Mouse (Mus musculus) Patski (cell line): Measurements from ENCODE around the gene Sh3bgr. TPM values are rescaled to one million over a fixed set of nuclear protein-coding genes. Genes with fewer than 3 reads are reported as not detected.

Experiments used
- ATAC-seq: fragments of 100-300 bp; one replicate; pipeline ENCODE4 v1.8.0; 2021
- CTCF ChIA-PET: fragments of 350-600 bp; sonication (Branson Sonifier 250); formaldehyde crosslinking; loops from one replicate; lab custom pipeline; 2022; ENCODE audit warnings: inconsistent platforms; lab: Charles Lee
- POLR2A ChIA-PET: fragments of 350-600 bp; sonication (Branson Sonifier 250); formaldehyde crosslinking; loops from one replicate; lab custom pipeline; 2022; ENCODE audit warnings: antibody characterized with exemption, inconsistent platforms; lab: Charles Lee
- DNase-seq: peaks from one replicate; pipeline ENCODE4 v3.0.0-alpha.2; 2011; ENCODE audit warnings: low read depth, low spot score
- H3K27me3 ChIP-seq: fragments of 371-371 bp; one replicate; pipeline ENCODE4 v1.5.1; 2021
- CTCF ChIP-seq: fragments of 100-300 bp; IDR thresholded peaks from one replicate; pipeline ENCODE4 v1.5.1; 2021
- in situ Hi-C: fragments of 300-500 bp; cut with MboI; formaldehyde crosslinking; loops from 3 replicates; pipeline ENCODE4 v1.11.1; 2018; ENCODE audit warnings: low pct_unique_long_range_greater_than_20kb, mixed read lengths
- polyA plus RNA-seq: library from polyadenylated mRNA; unstranded; gene quantifications from one replicate; pipeline ENCODE4 v1.2.3, GENCODE M21; 2021

Sh3bgr gene
- 0.41 TPM for polyA plus RNA-seq

- ChIA-PET POLR2A (no interaction called here), CTCF (no interaction called here)
- DNase-seq (no peak), ATAC-seq (peak; percentile 91)
- no peak for TF ChIP-seq CTCF
- in situ Hi-C loops, result no loop called here
- H3K27me3 ChIP-seq, result no peaks in the 10 kb centered on the region
Observed at GRCm38 (mm10) chr16:96199913-96200701, at the start of gene Sh3bgr. TSS of gene Sh3bgr (plus strand) at chr16:96200450.

GRCm38 (mm10) chr16:96150995-96151394 lies 49.3 kb upstream of the Sh3bgr start:
- POLR2A ChIA-PET, result no interaction called here
- TF ChIP-seq CTCF, result no peak
- CTCF ChIA-PET, result interaction anchor here (0.7 to 1.6 kb wide), 4 partner anchors 10 to 160 kb away, joined by 3 to 5 read pairs (median 4); partner anchors contain the start of gene Psmg1
- no peaks in the 10 kb centered on the region for H3K27me3 ChIP-seq
- ATAC-seq, result peak; percentile 40
- in situ Hi-C loops, result no loop called here
- no peak for DNase-seq

- DNase-seq, result no peak
- ChIA-PET CTCF (interaction anchor here (0.6 to 1.6 kb wide), 7 partner anchors 10 to 193 kb away, joined by 3 to 5 read pairs (median 3); partner anchors contain the start of gene Psmg1), POLR2A (no interaction called here)
- in situ Hi-C loops, result no loop called here
- TF ChIP-seq CTCF, result no peak
- H3K27me3 ChIP-seq, result no peaks in the 10 kb centered on the region
- peak; percentile 45 for ATAC-seq
Observed at GRCm38 (mm10) chr16:96151551-96151950, 48.7 kb upstream of the Sh3bgr start.

DNA sequence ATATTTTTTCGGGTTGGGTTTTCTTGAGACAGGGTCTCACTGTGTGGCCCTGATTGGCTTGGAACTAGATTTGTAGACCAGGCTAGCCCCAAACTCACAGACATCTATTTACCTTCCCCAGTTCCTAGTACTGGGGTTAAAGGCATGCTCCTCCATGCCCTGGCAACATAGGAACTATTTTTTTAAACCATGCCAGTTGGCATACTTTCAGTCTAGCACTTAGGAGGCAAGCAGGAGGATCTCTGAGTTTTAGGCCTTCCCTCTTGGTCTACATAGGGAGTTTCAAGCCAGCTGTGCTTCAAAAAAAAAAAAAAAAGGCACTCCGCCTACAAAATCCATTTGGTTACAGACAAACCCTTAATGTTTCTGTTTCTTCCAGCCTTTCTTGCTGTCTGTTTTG lies 45.8 kb upstream of the Sh3bgr start:
- in situ Hi-C loops, result no loop called here
- TF ChIP-seq CTCF, result no peak
- no peaks in the 10 kb centered on the region for H3K27me3 ChIP-seq
- no peak for DNase-seq
- ATAC-seq, result no peak
- ChIA-PET POLR2A (no interaction called here), CTCF (no interaction called here)

GRCm38 (mm10) chr16:96156019-96156418 lies 44.2 kb upstream of the Sh3bgr start:
- ChIA-PET POLR2A (no interaction called here), CTCF (no interaction called here)
- no peak for DNase-seq
- in situ Hi-C loops, result no loop called here
- no peaks in the 10 kb centered on the region for H3K27me3 ChIP-seq
- TF ChIP-seq CTCF, result no peak
- no peak for ATAC-seq

- POLR2A ChIA-PET, result no interaction called here
- no peak for TF ChIP-seq CTCF
- no peak for DNase-seq
Observed at GRCm38 (mm10) chr16:96157171-96157570, 43.1 kb upstream of the Sh3bgr start.

GRCm38 (mm10) chr16:96158511-96159080 lies 41.7 kb upstream of the Sh3bgr start:
- CTCF ChIA-PET, result no interaction called here

More at GRCm38 (mm10) chr16:96157171-96157570, 43.1 kb upstream of the Sh3bgr start:
- CTCF ChIA-PET, result interaction anchor here (0.9 kb wide), 1 partner anchor 260 kb away, joined by 3 read pairs; no protein-coding TSS in a partner anchor
- ATAC-seq, result no peak
- no peaks in the 10 kb centered on the region for H3K27me3 ChIP-seq
- in situ Hi-C loops, result no loop called here

DNA sequence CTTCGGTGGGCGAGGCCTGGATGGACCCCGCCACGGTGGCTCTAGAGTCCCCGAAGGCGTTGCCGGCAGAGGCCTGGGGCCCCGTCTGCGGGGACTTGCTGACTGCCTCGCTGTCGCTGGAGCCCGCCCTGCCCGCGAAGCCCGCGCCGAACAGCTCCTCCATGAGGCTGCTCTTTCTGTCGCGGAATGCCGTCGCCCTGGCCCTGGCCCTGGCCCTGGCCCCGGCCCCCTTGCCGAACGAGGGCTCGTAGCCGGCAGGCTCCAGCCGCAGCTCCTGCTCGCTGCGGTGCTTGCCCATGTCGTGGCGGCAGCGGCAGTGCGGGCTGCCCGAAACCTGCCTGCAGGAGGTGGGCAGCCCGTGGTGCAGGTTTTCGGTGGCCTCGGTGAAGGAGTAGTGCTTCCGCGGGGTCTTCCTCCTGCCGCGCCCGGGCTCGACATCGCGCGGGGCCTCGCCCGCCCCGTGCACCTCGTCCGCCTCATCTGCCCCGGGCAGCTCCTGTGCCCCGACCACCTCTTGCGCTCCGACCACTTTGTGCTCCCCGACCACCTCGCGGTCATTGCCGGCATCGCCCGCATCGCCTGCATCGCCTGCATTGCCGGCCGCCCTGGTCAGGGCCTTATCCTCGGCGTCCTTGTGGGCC lies 41.0 kb upstream of the Sh3bgr start:
- in situ Hi-C loops, result no loop called here

More at GRCm38 (mm10) chr16:96158511-96159080, 41.7 kb upstream of the Sh3bgr start:
- DNase-seq, result no peak
- ATAC-seq, result no peak
- H3K27me3 ChIP-seq, result no peaks in the 10 kb centered on the region
- TF ChIP-seq CTCF, result no peak
- POLR2A ChIA-PET, result no interaction called here
- in situ Hi-C loops, result no loop called here

GRCm38 (mm10) chr16:96159794-96160346 lies 40.4 kb upstream of the Sh3bgr start:
- ATAC-seq, result no peak
- CTCF ChIA-PET, result interaction anchor here (1.2 kb wide), 1 partner anchor 32 kb away, joined by 4 read pairs; the partner anchor contains the start of gene Lca5l
- TF ChIP-seq CTCF, result no peak
- H3K27me3 ChIP-seq, result no peaks in the 10 kb centered on the region
- POLR2A ChIA-PET, result no interaction called here
- in situ Hi-C loops, result no loop called here
- no peak for DNase-seq

More for the DNA sequence above, 41.0 kb upstream of the Sh3bgr start:
- ATAC-seq (no peak), DNase-seq (no peak)
- no peak for TF ChIP-seq CTCF
- ChIA-PET POLR2A (no interaction called here), CTCF (no interaction called here)
- no peaks in the 10 kb centered on the region for H3K27me3 ChIP-seq

DNA sequence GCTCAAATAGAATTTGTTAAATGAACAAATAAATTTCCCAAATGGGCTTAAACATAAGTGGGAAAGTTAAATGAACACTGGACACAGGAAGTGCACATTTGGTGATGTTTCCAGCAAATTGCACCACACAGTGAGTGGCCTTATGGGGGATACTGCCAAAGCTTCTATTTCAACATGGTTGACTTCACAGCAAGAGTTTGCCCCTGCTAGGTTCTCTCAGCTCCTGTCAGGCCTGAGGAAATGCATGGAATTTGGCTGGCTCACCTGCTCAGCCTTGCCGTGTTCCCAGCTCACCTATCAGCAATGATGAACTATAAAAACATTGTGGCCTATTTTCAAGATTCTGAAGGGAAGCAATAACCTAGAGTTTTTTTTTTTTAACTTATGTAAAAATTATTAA lies 39.3 kb upstream of the Sh3bgr start:
- H3K27me3 ChIP-seq, result no peaks in the 10 kb centered on the region
- POLR2A ChIA-PET, result no interaction called here
- CTCF ChIA-PET, result interaction anchor here (1.2 to 1.8 kb wide), 2 partner anchors 9 to 31 kb away, joined by 4 to 5 read pairs; partner anchors contain the start of gene Lca5l
- ATAC-seq (no peak), DNase-seq (no peak)
- no peak for TF ChIP-seq CTCF
- in situ Hi-C loops, result no loop called here
